Mouse (Mus musculus) heart, embryonic 13.5 days (tissue): ENCODE measurements around the gene Adgrl3. TPM values are rescaled to one million over a fixed set of nuclear protein-coding genes. Genes with fewer than 3 reads are reported as not detected.

Source experiments
- ATAC-seq: fragments of 200-750 bp; cut with Nextera tagmentation; 2 replicates; pipeline ENCODE4 v1.8.0; 2017; ENCODE audit warnings: moderate TSS enrichment; ENCODE audit not compliant: insufficient number of reproducible peaks, low FRiP score, low TSS enrichment; ENCODE audit errors: extremely low read depth
- H3K27ac ChIP-seq: fragments of 300-500 bp; sonication (generic); replicated peaks from 2 replicates; pipeline ENCODE4 v1.5.1; 2015; ENCODE audit warnings: moderate library complexity, mild to moderate bottlenecking, inconsistent platforms
- H3K27me3 ChIP-seq: fragments of 300-500 bp; sonication (generic); replicated peaks from 2 replicates; pipeline ENCODE4 v1.6.1; 2015; ENCODE audit warnings: mild to moderate bottlenecking, inconsistent platforms
- H3K36me3 ChIP-seq: fragments of 300-500 bp; sonication (generic); 2 replicates; pipeline ENCODE4 v1.6.1; 2015; ENCODE audit warnings: mild to moderate bottlenecking, inconsistent platforms
- H3K4me1 ChIP-seq: fragments of 300-500 bp; sonication (generic); 2 replicates; pipeline ENCODE4 v1.6.1; 2015; ENCODE audit warnings: inconsistent platforms
- H3K4me2 ChIP-seq: fragments of 300-500 bp; sonication (generic); 2 replicates; pipeline ENCODE4 v1.6.1; 2015; ENCODE audit warnings: inconsistent platforms, mild to moderate bottlenecking, moderate library complexity
- H3K4me3 ChIP-seq: fragments of 300-500 bp; sonication (generic); 2 replicates; pipeline ENCODE4 v1.5.1; 2015; ENCODE audit warnings: moderate library complexity, mild to moderate bottlenecking, inconsistent platforms
- H3K9ac ChIP-seq: fragments of 300-500 bp; sonication (generic); 2 replicates; pipeline ENCODE4 v1.6.1; 2015; ENCODE audit warnings: inconsistent platforms, mild to moderate bottlenecking, moderate library complexity
- H3K9me3 ChIP-seq: fragments of 300-500 bp; sonication (generic); 2 replicates; pipeline ENCODE4 v1.6.1; 2016; ENCODE audit warnings: inconsistent platforms
- WGBS: fragments of 180-500 bp; shearing (Covaris S2); methylation state at CpG from one replicate; pipeline ENCODE4 v1.1.7; 2015; ENCODE audit warnings: mixed read lengths; 5-methylcytosine and 5-hydroxymethylcytosine counted together
- polyA plus RNA-seq: library from polyadenylated mRNA; unstranded; fragments of >200 nt; fragmentation: Nextera tagmentation; extraction: Ambion mirVana; gene quantifications from 2 replicates; pipeline ENCODE4 v1.2.1, GENCODE M21; 2015

Adgrl3 gene
- polyA plus RNA-seq, 1 experiment from 2014 or later, result 6.8 TPM

DNA sequence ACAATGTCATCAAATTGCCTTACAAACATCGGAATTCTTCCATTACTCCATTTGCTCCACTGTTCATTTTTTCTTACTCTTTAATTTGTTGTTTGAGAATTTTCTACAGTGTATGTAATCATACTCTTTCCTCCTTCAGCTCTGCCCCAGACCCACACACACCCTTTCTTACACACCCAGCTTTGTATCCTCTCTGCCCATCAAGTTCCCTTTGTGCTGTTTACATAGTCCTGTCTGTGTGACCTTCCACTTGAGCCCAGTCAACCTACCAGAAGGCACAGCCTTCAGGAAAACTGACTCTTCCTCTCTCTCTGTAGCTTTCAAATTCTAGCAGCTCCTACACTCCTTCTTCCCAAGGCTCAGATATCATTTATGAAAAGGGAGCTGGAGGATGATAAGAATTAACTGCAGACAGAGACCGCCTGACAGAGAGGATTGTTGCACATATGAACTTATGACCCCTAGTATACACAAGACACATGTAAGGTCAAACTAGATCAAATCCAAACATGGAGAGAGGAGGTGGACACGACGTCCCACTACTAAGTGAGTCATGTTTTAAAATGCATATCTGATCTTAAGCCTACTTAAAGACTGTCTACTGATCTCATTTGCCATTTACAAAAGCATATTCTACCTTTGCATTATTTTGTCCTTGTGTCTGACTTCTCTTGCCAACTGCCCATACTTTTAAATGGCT lies 654.5 kb downstream of the Adgrl3 start:
- Histone ChIP-seq H3K9ac (no peak overlapping the region), H3K36me3 (no peaks in the 10 kb centered on the region), H3K9me3 (no peaks in the 10 kb centered on the region), H3K4me2 (no peak overlapping the region), H3K27me3 (no peaks in the 10 kb centered on the region), H3K27ac (peak overlapping the region; percentile 41; the same call in 1 of the 2 replicates), H3K4me1 (peaks cover 14% of the 10 kb centered on the region), H3K4me3 (no peak overlapping the region)
- no peak for ATAC-seq
- WGBS, result 61% methylated on average over 4 of the region's 4 CpGs

DNA sequence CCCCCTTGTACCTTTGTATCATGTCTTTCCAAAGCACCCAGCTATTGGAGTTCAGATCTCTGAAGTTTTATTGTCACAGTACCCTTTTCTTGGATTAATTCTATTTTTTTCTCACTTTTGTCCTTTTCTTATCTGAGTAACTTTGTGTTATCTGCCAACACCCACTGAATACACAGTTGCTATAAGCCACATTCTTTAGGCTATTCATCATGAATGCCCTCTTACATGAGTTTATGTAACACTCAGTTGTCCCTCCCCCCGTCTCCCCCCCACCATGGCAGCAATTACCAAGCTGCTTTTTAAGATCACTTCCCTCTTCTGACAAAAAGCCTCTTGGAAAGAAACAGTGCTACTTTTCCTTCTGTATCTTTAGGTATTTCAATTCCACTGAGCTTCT lies 655.0 kb downstream of the Adgrl3 start:
- peaks cover 14% of the 10 kb centered on the region for H3K4me1 ChIP-seq
- WGBS, result 38% methylated on average over 1 of the region's 1 CpGs
- H3K9ac ChIP-seq, result no peak overlapping the region
- no peaks in the 10 kb centered on the region for H3K27me3 ChIP-seq
- ATAC-seq, result no peak
- H3K27ac ChIP-seq, result no peak overlapping the region
- no peaks in the 10 kb centered on the region for H3K9me3 ChIP-seq
- no peaks in the 10 kb centered on the region for H3K36me3 ChIP-seq
- no peak overlapping the region for H3K4me2 ChIP-seq
- H3K4me3 ChIP-seq, result no peak overlapping the region

- H3K9ac ChIP-seq, result no peak overlapping the region
- H3K4me1 ChIP-seq, result peaks cover 14% of the 10 kb centered on the region
- H3K9me3 ChIP-seq, result no peaks in the 10 kb centered on the region
- no peaks in the 10 kb centered on the region for H3K36me3 ChIP-seq
- ATAC-seq, result no peak
- no peaks in the 10 kb centered on the region for H3K27me3 ChIP-seq
- 84% methylated on average over 1 of the region's 1 CpGs for WGBS
- H3K4me3 ChIP-seq, result no peak overlapping the region
- H3K4me2 ChIP-seq, result no peak overlapping the region
- no peak overlapping the region for H3K27ac ChIP-seq
Observed at GRCm38 (mm10) chr5:81676896-81677295, 657.0 kb downstream of the Adgrl3 start.

DNA sequence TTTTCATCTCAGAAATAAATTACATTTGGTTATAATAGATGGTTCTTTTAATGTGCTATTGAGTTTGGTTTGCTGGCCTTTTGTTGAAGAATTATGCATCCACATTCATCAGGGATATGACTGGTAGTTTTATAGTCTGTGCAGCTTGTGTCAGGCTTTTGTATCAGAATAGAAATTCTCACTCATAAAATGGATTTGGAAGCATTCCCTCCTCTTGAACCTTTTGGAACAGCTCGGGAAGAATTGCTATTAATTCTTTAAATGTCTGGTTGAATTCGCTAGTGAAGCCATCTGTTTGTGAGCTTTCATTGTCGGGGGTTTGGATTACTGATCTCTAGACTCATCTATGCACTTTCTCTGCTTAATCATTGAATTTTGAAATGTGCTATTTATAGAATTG lies 666.3 kb downstream of the Adgrl3 start:
- Histone ChIP-seq H3K4me3 (no peak overlapping the region), H3K4me2 (no peak overlapping the region), H3K27ac (no peak overlapping the region), H3K9me3 (no peaks in the 10 kb centered on the region), H3K36me3 (no peaks in the 10 kb centered on the region), H3K9ac (no peak overlapping the region), H3K4me1 (no peaks in the 10 kb centered on the region), H3K27me3 (no peaks in the 10 kb centered on the region)
- 74% methylated on average over 3 of the region's 3 CpGs for WGBS
- ATAC-seq, result no peak

DNA sequence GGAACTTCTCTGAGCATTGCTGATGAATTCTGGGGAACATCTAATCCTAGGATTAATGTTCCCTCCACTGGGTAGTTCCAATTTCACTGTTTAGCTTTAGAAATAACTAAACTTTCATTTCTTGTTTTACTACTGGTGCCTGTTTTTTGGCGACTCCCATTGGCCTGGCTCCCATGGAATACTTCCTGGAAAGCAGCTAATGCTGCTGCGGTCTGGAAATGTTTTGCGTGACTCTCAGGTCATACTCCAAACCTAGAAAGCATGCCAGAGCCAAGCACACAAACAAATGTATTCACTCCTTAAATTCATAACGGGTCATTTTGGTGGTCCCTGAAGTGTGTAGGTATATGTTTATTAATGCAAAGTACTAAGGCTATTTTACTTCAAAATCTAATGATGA lies 666.9 kb downstream of the Adgrl3 start:
- Histone ChIP-seq H3K27ac (no peak overlapping the region), H3K4me2 (no peak overlapping the region), H3K4me1 (no peaks in the 10 kb centered on the region), H3K4me3 (no peak overlapping the region), H3K36me3 (no peaks in the 10 kb centered on the region), H3K27me3 (no peaks in the 10 kb centered on the region), H3K9me3 (no peaks in the 10 kb centered on the region), H3K9ac (no peak overlapping the region)
- ATAC-seq, result no peak
- WGBS, result 84% methylated on average over 4 of the region's 4 CpGs

DNA sequence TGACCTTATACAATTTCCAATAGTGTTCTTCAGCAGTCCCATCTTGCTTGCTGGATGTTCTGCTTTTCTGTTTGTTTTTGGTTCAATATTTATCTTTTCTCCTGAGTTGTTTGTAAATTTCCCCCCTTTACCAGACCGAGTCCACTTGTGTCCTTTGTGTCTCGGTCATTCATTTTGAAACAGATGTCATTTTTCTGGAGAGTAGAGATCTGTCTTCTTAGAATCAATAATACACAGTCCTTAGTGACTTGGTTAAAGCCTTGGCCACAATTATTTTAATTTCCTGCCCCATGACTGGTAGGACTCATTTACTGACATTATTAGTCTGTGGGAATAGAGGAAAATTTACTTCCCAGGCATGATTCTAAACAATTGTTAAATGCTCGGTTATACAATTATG lies 709.7 kb downstream of the Adgrl3 start:
- H3K9ac ChIP-seq, result no peak overlapping the region
- no peak overlapping the region for H3K27ac ChIP-seq
- ATAC-seq, result no peak
- H3K4me3 ChIP-seq, result no peak overlapping the region
- no peaks in the 10 kb centered on the region for H3K27me3 ChIP-seq
- H3K36me3 ChIP-seq, result no peaks in the 10 kb centered on the region
- no peaks in the 10 kb centered on the region for H3K9me3 ChIP-seq
- 64% methylated on average over 3 of the region's 3 CpGs for WGBS
- H3K4me2 ChIP-seq, result no peak overlapping the region
- no peaks in the 10 kb centered on the region for H3K4me1 ChIP-seq

DNA sequence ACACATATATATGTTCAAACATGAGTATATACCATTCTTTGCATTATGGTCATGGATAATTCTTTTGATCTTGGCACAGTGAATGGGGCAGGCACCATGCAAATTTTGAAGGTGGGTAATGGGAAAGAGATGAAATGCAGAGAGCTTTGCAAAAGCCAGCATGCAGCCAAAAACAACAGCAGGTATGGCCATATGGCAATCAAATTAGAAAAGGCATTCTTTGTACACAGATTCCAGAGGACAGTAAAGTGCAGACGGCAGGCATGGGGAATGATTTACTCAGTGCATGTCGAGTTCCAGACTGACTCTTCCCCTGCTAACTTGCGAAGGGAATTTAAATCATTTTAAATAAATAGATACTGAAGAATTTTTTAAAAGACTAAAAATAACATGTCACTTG lies 716.1 kb downstream of the Adgrl3 start:
- Histone ChIP-seq H3K9ac (no peak overlapping the region), H3K9me3 (no peaks in the 10 kb centered on the region), H3K36me3 (no peaks in the 10 kb centered on the region), H3K4me2 (no peak overlapping the region), H3K27me3 (no peaks in the 10 kb centered on the region), H3K4me1 (no peaks in the 10 kb centered on the region), H3K4me3 (no peak overlapping the region), H3K27ac (no peak overlapping the region)
- 73% methylated on average over 3 of the region's 3 CpGs for WGBS
- ATAC-seq, result no peak

GRCm38 (mm10) chr5:81738286-81739032 lies 718.5 kb downstream of the Adgrl3 start:
- Histone ChIP-seq H3K27me3 (no peaks in the 10 kb centered on the region), H3K9me3 (no peaks in the 10 kb centered on the region), H3K4me2 (no peak overlapping the region), H3K27ac (no peak overlapping the region), H3K4me3 (no peak overlapping the region), H3K36me3 (no peaks in the 10 kb centered on the region), H3K4me1 (no peaks in the 10 kb centered on the region), H3K9ac (no peak overlapping the region)
- WGBS, result 68% methylated on average over 3 of the region's 3 CpGs
- no peak for ATAC-seq

DNA sequence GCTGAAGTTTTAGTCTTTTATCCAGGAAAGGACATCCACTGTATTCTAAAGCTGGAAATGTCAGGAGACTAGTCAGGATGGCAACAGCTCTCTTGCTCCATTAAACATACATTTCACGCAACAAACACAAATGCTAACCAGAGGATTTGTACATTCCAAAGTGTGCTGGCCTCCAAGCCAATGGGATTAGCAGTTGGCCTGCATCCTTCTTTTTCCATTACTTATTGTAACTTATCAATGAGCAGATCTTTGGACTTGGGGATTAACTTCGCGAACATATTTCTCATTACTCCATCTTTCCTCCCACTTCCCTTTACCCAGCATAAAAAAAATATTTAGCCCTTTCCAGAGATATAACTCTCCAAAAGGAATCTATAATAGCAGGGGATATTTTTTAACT lies 732.5 kb downstream of the Adgrl3 start:
- H3K9me3 ChIP-seq, result no peaks in the 10 kb centered on the region
- no peak overlapping the region for H3K4me2 ChIP-seq
- H3K4me3 ChIP-seq, result no peak overlapping the region
- WGBS, result 82% methylated on average over 3 of the region's 3 CpGs
- ATAC-seq, result no peak
- H3K36me3 ChIP-seq, result no peaks in the 10 kb centered on the region
- H3K9ac ChIP-seq, result no peak overlapping the region
- no peaks in the 10 kb centered on the region for H3K4me1 ChIP-seq
- no peak overlapping the region for H3K27ac ChIP-seq
- H3K27me3 ChIP-seq, result no peaks in the 10 kb centered on the region

DNA sequence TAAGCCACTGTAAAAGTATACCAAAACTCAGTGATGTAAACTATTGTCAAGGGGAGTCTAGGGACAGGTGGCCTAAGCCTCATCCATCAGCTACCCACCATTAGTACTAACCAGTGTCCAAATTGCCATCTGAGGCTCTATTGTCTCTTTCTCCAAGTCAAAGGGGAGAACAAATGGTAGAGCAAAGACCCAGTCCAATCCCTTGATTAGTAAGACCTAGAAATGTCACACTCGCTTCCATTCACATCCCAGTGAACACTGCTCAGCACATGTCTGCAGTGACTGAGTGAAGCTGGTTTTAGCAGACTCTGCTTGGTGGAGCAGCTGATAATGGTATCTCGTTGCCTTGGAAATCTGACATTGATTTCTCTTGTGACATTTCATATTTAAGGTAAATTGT lies 735.8 kb downstream of the Adgrl3 start:
- Histone ChIP-seq H3K27me3 (no peaks in the 10 kb centered on the region), H3K4me2 (no peak overlapping the region), H3K4me3 (no peak overlapping the region), H3K27ac (no peak overlapping the region), H3K9ac (no peak overlapping the region), H3K4me1 (no peaks in the 10 kb centered on the region), H3K9me3 (no peaks in the 10 kb centered on the region), H3K36me3 (no peaks in the 10 kb centered on the region)
- ATAC-seq, result no peak
- 76% methylated on average over 2 of the region's 2 CpGs for WGBS

- Histone ChIP-seq H3K9ac (no peak overlapping the region), H3K27me3 (no peaks in the 10 kb centered on the region), H3K9me3 (no peaks in the 10 kb centered on the region), H3K4me2 (no peak overlapping the region), H3K27ac (no peak overlapping the region), H3K4me3 (no peak overlapping the region), H3K36me3 (no peaks in the 10 kb centered on the region), H3K4me1 (no peaks in the 10 kb centered on the region)
- WGBS, result 79% methylated on average over 7 of the region's 7 CpGs
- no peak for ATAC-seq
Observed at GRCm38 (mm10) chr5:81757093-81757725, 737.3 kb downstream of the Adgrl3 start.
